Mouse (Mus musculus): Measurements from ENCODE around the gene Tra2b. TPM values are rescaled to one million over a fixed set of nuclear protein-coding genes. Genes with fewer than 3 reads are reported as not detected.

Tra2b gene
- polyA plus RNA-seq, 1 experiment from 2014 or later = 310 TPM

Other genes with a start within 250 kb of the Tra2b start
- gene Igf2bp2, start 102.7 kb downstream of the Tra2b start, polyA plus RNA-seq (2015; fragmentation: Nextera tagmentation; extraction: Ambion mirVana) = 78.9 and 84.4 TPM in 2 replicates
- 30.7 and 31.8 TPM in 2 replicates for gene Etv5, start 173.7 kb upstream of the Tra2b start, polyA plus RNA-seq (2015; fragmentation: Nextera tagmentation; extraction: Ambion mirVana)

All from embryonic facial prominence, embryonic 15.5 days (tissue).